Mouse (Mus musculus) liver, embryonic 16.5 days (tissue): Measurements from ENCODE around the gene Calm3. TPM values are rescaled to one million over a fixed set of nuclear protein-coding genes. Genes with fewer than 3 reads are reported as not detected.
A peak's percentile ranks its signal among the peaks of the same experiment; 100 is the strongest.

Experiments used
- ATAC-seq: fragments of 200-750 bp; cut with Nextera tagmentation; 2 replicates; pipeline ENCODE4 v1.8.0; 2017; ENCODE audit warnings: low read depth, mild to moderate bottlenecking, moderate number of reproducible peaks, moderate library complexity
- H3K27ac ChIP-seq: fragments of 300-500 bp; sonication (generic); 2 replicates; pipeline ENCODE4 v1.5.1; 2014; ENCODE audit warnings: mild to moderate bottlenecking, low read length
- H3K27me3 ChIP-seq: fragments of 300-500 bp; sonication (generic); 2 replicates; pipeline ENCODE4 v1.6.1; 2014; ENCODE audit warnings: low read depth, low read length, mixed read lengths; ENCODE audit not compliant: control insufficient read depth, insufficient read depth
- H3K36me3 ChIP-seq: fragments of 300-500 bp; sonication (generic); 2 replicates; pipeline ENCODE4 v1.6.1; 2014; ENCODE audit warnings: mild to moderate bottlenecking; ENCODE audit not compliant: control insufficient read depth, insufficient read depth
- H3K4me1 ChIP-seq: fragments of 300-500 bp; sonication (generic); 2 replicates; pipeline ENCODE4 v1.6.1; 2014; ENCODE audit warnings: low read depth, low read length, mixed read lengths; ENCODE audit not compliant: control insufficient read depth
- H3K4me2 ChIP-seq: fragments of 300-500 bp; sonication (generic); 2 replicates; pipeline ENCODE4 v1.6.1; 2014; ENCODE audit warnings: low read depth, low read length, mixed read lengths
- H3K4me3 ChIP-seq: fragments of 300-500 bp; sonication (generic); 2 replicates; pipeline ENCODE4 v1.5.1; 2014; ENCODE audit warnings: low read depth, mild to moderate bottlenecking, low read length
- H3K9ac ChIP-seq: fragments of 300-500 bp; sonication (generic); 2 replicates; pipeline ENCODE4 v1.6.1; 2014; ENCODE audit warnings: low read depth, low read length
- H3K9me3 ChIP-seq: fragments of 300-500 bp; sonication (generic); replicated peaks from 2 replicates; pipeline ENCODE4 v1.6.1; 2016; ENCODE audit warnings: low read length; ENCODE audit not compliant: control insufficient read depth
- WGBS: fragments of 180-500 bp; shearing (Covaris S2); extraction: QIAGEN DNeasy Blood & Tissue Kit; methylation state at CpG from one replicate; pipeline ENCODE4 v1.1.7; 2014; ENCODE audit not compliant: insufficient replicate concordance; 5-methylcytosine and 5-hydroxymethylcytosine counted together
- polyA plus RNA-seq: library from polyadenylated mRNA; unstranded; fragments of >200 nt; fragmentation: Nextera tagmentation; extraction: Ambion mirVana; gene quantifications from 2 replicates; pipeline ENCODE4 v1.2.1, GENCODE M21; 2015

Gene Calm3
- polyA plus RNA-seq, 1 experiment from 2014 or later: 86.6 TPM

DNA sequence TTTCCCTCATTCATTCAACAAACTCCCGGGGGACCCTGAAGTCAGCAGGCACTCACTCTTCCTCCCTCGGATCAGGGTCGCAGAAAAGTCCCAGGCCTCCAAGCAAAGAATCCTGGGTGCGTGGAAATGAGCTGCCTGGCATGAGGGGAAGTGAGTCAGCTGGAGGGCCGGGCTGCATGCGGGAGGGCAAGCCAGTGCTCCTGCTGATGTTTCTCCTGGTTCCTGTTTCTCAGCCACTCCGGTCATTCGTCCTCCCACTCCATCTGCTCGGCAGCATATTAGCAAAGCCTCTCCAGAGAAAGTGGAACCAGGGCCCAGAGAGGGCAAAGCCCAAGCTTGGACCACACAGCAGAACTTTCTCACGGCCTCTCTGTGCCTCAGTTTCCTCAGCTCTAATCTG lies 14.0 kb downstream of the Calm3 start:
- WGBS: 22% methylated on average over 10 of the region's 10 CpGs

DNA sequence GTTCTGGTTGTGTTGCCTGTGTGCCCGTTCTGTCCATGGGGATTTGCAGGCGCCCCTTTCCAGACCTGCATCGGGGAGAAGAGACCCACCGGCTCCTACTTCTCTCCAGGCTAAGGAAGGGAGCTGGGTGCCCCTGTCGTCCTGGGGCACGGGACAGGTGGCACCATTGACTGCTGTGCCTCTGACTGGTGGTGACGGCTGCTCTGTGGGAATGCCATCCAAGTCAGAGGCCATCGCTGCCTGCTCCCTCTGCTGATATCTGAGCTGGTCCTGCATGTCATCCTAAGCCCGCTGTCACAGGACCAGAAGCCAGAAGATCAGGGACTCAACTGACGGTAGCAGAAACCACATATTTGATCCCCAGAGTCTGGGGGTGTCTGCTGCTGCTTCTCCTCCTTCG lies 15.1 kb downstream of the Calm3 start:
- H3K9ac ChIP-seq: no peak overlapping the region
- ATAC-seq: no peak
- peaks cover 10% of the 10 kb centered on the region for H3K27me3 ChIP-seq
- no peak overlapping the region for H3K4me3 ChIP-seq
- H3K27ac ChIP-seq: no peak overlapping the region
- no peaks in the 10 kb centered on the region for H3K36me3 ChIP-seq
- 41% methylated on average over 11 of the region's 11 CpGs for WGBS
- H3K9me3 ChIP-seq: no peaks in the 10 kb centered on the region
- peaks cover 11% of the 10 kb centered on the region for H3K4me1 ChIP-seq
- no peak overlapping the region for H3K4me2 ChIP-seq

More for the DNA sequence above, 14.0 kb downstream of the Calm3 start:
- Histone ChIP-seq H3K4me1 (peaks cover 11% of the 10 kb centered on the region), H3K9ac (no peak overlapping the region), H3K27ac (no peak overlapping the region), H3K4me2 (no peak overlapping the region), H3K36me3 (peaks cover 5% of the 10 kb centered on the region), H3K9me3 (no peaks in the 10 kb centered on the region), H3K4me3 (no peak overlapping the region), H3K27me3 (peaks cover 10% of the 10 kb centered on the region)
- ATAC-seq: no peak

DNA sequence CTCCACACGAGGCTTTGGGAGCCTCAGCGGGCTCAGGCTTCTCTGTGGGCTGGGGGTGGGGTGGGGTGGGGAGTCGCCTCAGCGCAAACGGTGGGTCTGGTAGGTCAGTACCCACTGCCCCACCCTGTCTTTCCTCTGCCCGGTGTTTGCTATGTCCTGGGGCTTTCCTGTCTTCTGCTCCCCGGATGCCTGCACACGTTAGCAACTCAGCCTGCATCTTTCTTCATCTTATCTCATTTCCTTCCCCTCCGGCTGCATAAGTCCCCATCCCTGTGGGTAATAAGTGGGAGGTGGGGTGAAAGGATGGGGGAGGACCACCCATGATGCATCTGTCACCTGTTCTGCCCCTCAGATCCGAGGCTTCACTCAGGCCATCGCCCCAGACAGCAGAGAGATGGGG lies 15.5 kb downstream of the Calm3 start:
- no peaks in the 10 kb centered on the region for H3K9me3 ChIP-seq
- H3K27me3 ChIP-seq: peaks cover 10% of the 10 kb centered on the region
- no peak overlapping the region for H3K4me2 ChIP-seq
- peak overlapping the region; percentile 5; the same call in 1 of the 2 replicates for H3K4me3 ChIP-seq
- H3K9ac ChIP-seq: no peak overlapping the region
- WGBS: 13% methylated on average over 11 of the region's 11 CpGs
- H3K36me3 ChIP-seq: no peaks in the 10 kb centered on the region
- peaks cover 11% of the 10 kb centered on the region for H3K4me1 ChIP-seq
- no peak overlapping the region for H3K27ac ChIP-seq
- no peak for ATAC-seq

- H3K9me3 ChIP-seq: no peaks in the 10 kb centered on the region
- ATAC-seq: no peak
- H3K36me3 ChIP-seq: no peaks in the 10 kb centered on the region
- H3K27ac ChIP-seq: no peak overlapping the region
- H3K4me1 ChIP-seq: peaks cover 11% of the 10 kb centered on the region
- H3K4me3 ChIP-seq: peak overlapping the region; percentile 5; the same call in 1 of the 2 replicates
- no peak overlapping the region for H3K9ac ChIP-seq
- no peak overlapping the region for H3K4me2 ChIP-seq
- 35% methylated on average over 7 of the region's 7 CpGs for WGBS
- H3K27me3 ChIP-seq: peaks cover 10% of the 10 kb centered on the region
Observed at GRCm38 (mm10) chr7:16907842-16908241, 16.1 kb downstream of the Calm3 start.

DNA sequence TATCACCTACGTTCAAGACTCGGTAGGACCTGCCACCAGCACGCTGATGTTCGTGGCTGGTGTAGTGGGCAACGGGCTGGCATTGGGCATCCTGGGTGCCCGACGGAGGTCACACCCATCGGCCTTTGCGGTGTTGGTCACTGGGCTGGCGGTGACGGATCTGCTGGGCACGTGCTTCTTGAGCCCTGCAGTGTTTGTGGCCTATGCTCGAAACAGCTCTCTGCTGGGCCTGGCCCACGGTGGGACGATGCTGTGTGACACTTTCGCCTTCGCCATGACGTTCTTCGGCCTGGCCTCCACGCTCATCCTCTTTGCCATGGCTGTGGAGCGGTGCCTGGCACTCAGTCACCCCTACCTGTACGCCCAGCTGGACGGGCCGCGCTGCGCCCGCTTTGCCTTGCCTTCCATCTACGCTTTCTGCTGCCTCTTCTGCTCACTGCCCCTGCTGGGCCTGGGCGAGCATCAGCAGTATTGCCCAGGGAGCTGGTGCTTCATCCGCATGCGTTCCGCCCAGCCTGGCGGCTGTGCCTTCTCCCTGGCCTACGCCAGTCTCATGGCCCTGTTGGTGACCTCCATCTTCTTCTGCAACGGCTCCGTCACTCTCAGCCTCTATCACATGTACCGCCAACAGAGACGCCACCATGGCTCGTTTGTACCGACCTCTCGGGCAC lies 16.9 kb downstream of the Calm3 start:
- WGBS: 75% methylated on average over 41 of the region's 41 CpGs
- Histone ChIP-seq H3K9ac (no peak overlapping the region), H3K4me2 (no peak overlapping the region), H3K4me3 (no peak overlapping the region), H3K4me1 (peaks cover 11% of the 10 kb centered on the region), H3K9me3 (no peaks in the 10 kb centered on the region), H3K36me3 (no peaks in the 10 kb centered on the region), H3K27ac (no peak overlapping the region), H3K27me3 (peaks cover 10% of the 10 kb centered on the region)
- ATAC-seq: no peak

- no peak within 1 kb of the TSS for H3K4me3 ChIP-seq
- H3K27ac ChIP-seq: no peak within 1 kb of the TSS
- no peaks in the 10 kb centered on the region for H3K36me3 ChIP-seq
- 9% methylated on average over 6 of the region's 6 CpGs for WGBS
- ATAC-seq: no peak
- no peak within 1 kb of the TSS for H3K4me2 ChIP-seq
- H3K4me1 ChIP-seq: peaks cover 11% of the 10 kb centered on the region
- no peak within 1 kb of the TSS for H3K9ac ChIP-seq
- H3K27me3 ChIP-seq: peaks cover 10% of the 10 kb centered on the region
- no peaks in the 10 kb centered on the region for H3K9me3 ChIP-seq
Observed at GRCm38 (mm10) chr7:16906281-16906680, 17.6 kb downstream of the Calm3 start, which contains the start of gene Ptgir. Gene Ptgir, plus strand, starts transcription at chr7:16906490.

- H3K4me1 ChIP-seq: peaks cover 11% of the 10 kb centered on the region
- H3K27me3 ChIP-seq: peaks cover 10% of the 10 kb centered on the region
- no peak for ATAC-seq
- WGBS: 31% methylated on average over 9 of the region's 9 CpGs
- no peak overlapping the region for H3K4me2 ChIP-seq
- no peaks in the 10 kb centered on the region for H3K36me3 ChIP-seq
- no peak overlapping the region for H3K27ac ChIP-seq
- H3K9ac ChIP-seq: no peak overlapping the region
- no peaks in the 10 kb centered on the region for H3K9me3 ChIP-seq
- no peak overlapping the region for H3K4me3 ChIP-seq
Observed at GRCm38 (mm10) chr7:16905491-16906021, 18.4 kb downstream of the Calm3 start.

DNA sequence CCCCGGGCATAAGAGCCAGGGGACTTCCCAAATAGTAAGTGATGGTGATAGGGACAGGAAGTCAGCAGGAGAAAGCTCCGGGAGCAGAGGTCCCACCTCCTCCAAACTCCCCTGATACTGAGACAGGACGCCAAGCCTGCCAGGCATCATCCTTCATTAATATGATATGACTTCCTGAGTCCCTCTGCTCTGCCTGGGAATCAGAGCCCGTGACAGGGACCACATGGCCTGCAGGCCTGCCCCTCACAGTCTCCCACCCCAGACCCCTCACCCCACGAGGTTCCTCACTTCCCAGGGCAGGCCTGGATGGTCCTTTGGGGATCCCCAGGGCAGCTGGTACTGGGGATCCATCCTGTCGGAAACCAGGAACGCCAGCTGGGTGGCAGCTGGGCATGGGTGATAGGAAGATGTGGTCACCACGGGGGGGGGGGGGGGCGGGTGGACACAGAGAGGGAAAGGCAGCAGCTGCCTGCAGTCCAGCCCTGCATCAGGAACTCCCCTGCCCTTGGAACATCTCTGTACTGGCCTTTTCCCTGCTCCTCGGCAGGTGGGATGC lies 19.7 kb downstream of the Calm3 start:
- Histone ChIP-seq H3K4me2 (no peak overlapping the region), H3K9ac (no peak overlapping the region), H3K9me3 (no peaks in the 10 kb centered on the region), H3K4me3 (no peak overlapping the region), H3K27ac (no peak overlapping the region), H3K4me1 (peaks cover 11% of the 10 kb centered on the region), H3K36me3 (no peaks in the 10 kb centered on the region), H3K27me3 (peaks cover 7% of the 10 kb centered on the region)
- WGBS: 36% methylated on average over 8 of the region's 10 CpGs
- no peak for ATAC-seq

DNA sequence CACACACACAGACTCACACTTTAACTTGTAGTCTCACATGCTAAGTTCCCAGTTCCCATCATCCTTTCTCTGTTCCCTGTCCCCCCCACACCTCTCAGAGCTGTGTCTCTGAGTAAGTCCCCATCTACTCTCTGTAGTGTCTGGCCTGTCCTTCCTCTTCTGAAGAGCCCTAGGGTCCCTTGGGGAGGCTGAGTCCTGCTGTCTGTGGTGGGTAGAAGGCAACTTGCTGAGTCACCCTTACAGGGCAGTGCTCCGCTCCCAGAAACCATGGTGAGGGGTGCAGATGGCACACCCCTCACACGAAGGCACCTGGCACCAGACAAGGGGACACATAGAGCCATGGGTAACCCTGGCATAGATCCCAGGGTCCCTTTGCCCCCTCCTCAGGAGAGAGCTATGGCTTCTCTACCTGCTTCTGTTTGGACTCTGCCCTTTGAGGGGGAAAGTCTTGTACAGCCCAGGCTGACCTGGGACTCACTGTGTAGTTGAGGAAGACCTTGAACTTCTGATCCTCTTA lies 20.4 kb downstream of the Calm3 start:
- Histone ChIP-seq H3K4me1 (peaks cover 11% of the 10 kb centered on the region), H3K27ac (no peak overlapping the region), H3K4me3 (no peak overlapping the region), H3K9ac (no peak overlapping the region), H3K27me3 (peaks cover under 1% of the 10 kb centered on the region; the same call in 1 of the 2 replicates), H3K4me2 (no peak overlapping the region), H3K36me3 (no peaks in the 10 kb centered on the region), H3K9me3 (no peaks in the 10 kb centered on the region)
- 22% methylated on average over 2 of the region's 2 CpGs for WGBS
- ATAC-seq: no peak
